Mouse (Mus musculus) liver, postnatal 0 days (tissue): ENCODE data around the gene Nisch.

Experiments
- CTCF ChIP-seq: sonication (generic); IDR thresholded peaks from 2 replicates; pipeline ENCODE4 v1.5.1; 2016; ENCODE audit warnings: antibody characterized with exemption, low read depth
- EP300 ChIP-seq: IDR thresholded peaks from 2 replicates; pipeline ENCODE4 v1.6.1; 2016; ENCODE audit warnings: antibody characterized with exemption, low read depth, mild to moderate bottlenecking

GRCm38 (mm10) chr14:31160196-31161150 is 56.3 kb downstream of the Nisch start:
- TF ChIP-seq CTCF (no peak), EP300 (no peak)
